In the genomic region with DNA sequence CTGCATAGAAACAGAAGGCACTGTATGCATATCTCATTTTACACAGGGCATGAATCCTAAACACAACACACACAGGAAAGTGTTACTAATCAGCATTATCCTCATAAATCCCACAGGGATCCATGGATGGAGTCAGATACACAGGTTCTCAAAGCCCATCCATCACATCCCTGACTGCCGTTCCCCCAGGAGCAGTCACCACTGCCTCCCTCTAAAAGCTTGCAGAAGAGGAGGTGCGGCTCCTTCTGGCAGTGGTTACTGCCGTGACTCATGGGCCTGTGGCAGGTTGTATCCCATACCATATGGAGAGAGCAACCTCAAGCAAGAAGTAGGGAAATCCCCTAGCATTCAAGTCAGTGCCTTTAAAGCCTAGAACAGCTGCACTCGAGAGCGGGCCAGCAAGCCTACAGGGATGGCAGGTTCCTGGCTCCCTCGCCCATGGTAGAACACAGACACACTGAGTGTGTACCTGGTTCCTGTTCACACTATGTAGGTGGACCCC, we compare ENCODE assay signal across 7 mouse cellular contexts. TPM values are rescaled to one million over a fixed set of nuclear protein-coding genes. Genes with fewer than 3 reads are reported as not detected.
DNase-seq lines count a peak whose midpoint lies in the region; ATAC-seq and TF ChIP-seq lines count a peak whose summit lies in the region.

No protein-coding gene starts in this region.

- no peak for TF ChIP-seq EP300 in stomach, postnatal 0 days (optimal IDR thresholded peaks at IDR 0.05)

- ATAC-seq in limb, embryonic 13.5 days (ENCODE audit: low FRiP score, low read depth), result peak; percentile 72
- ATAC-seq in stomach, postnatal 0 days (ENCODE audit: low FRiP score, low TSS enrichment), result peak; percentile 80

- no peak for TF ChIP-seq CTCF in stomach, postnatal 0 days (IDR thresholded peaks at IDR 0.05; ENCODE audit: low read depth)
- TF ChIP-seq CTCF in layer of hippocampus, adult 2 months (conservative IDR thresholded peaks at IDR 0.05), result no peak

- H3K4me3 ChIP-seq in embryonic facial prominence, embryonic 10.5 days, result no peak overlapping the region
- no peak overlapping the region for H3K4me3 ChIP-seq in limb, embryonic 13.5 days
- H3K4me3 ChIP-seq in stomach, postnatal 0 days (ENCODE audit: low read depth, low read length), result no peak overlapping the region
- no peak overlapping the region for H3K4me3 ChIP-seq in layer of hippocampus, adult 2 months

- H3K36me3 ChIP-seq in embryonic facial prominence, embryonic 10.5 days (replicated peaks), result no peaks in the 10 kb centered on the region
- H3K36me3 ChIP-seq in limb, embryonic 13.5 days, result no peaks in the 10 kb centered on the region
- no peaks in the 10 kb centered on the region for H3K36me3 ChIP-seq in stomach, postnatal 0 days (ENCODE audit: control insufficient read depth, insufficient read depth, low read length)

- WGBS in embryonic facial prominence, embryonic 10.5 days, result 60% methylated on average over 6 of the region's 6 CpGs
- WGBS in limb, embryonic 13.5 days, result 29% methylated on average over 6 of the region's 6 CpGs
- 20% methylated on average over 6 of the region's 6 CpGs for WGBS in stomach, postnatal 0 days

- no peak overlapping the region for H3K27ac ChIP-seq in embryonic facial prominence, embryonic 10.5 days (replicated peaks)
- H3K27ac ChIP-seq in limb, embryonic 13.5 days, result no peak overlapping the region
- H3K27ac ChIP-seq in stomach, postnatal 0 days (replicated peaks), result no peak overlapping the region
- H3K27ac ChIP-seq in layer of hippocampus, adult 2 months, result no peak overlapping the region

- no peak overlapping the region for H3K4me2 ChIP-seq in limb, embryonic 13.5 days (replicated peaks)
- H3K4me2 ChIP-seq in stomach, postnatal 0 days (replicated peaks; ENCODE audit: low read depth), result no peak overlapping the region

- peaks cover 37% of the 10 kb centered on the region for H3K4me1 ChIP-seq in embryonic facial prominence, embryonic 10.5 days
- peaks cover 5% of the 10 kb centered on the region for H3K4me1 ChIP-seq in limb, embryonic 13.5 days
- H3K4me1 ChIP-seq in stomach, postnatal 0 days (replicated peaks; ENCODE audit: control insufficient read depth, insufficient read depth), result 0 out of 2 replicates have a peak, but pooled peaks cover 2% of the 10 kb centered on the region

- DNase-seq in right cerebral cortex, adult 18-20 months, result peak; percentile 66
- no peak for DNase-seq in right cerebral cortex, postnatal 14 days
- DNase-seq in embryonic facial prominence, embryonic 10.5 days (ENCODE audit: low spot score), result peak; percentile 17
- peak; percentile 55 for DNase-seq in stomach, postnatal 0 days (ENCODE audit: low spot score)
- no peak for DNase-seq in layer of hippocampus, adult 2 months (ENCODE audit: low spot score in 2 of 2)
- no peak for DNase-seq in frontal cortex, postnatal 14 days (ENCODE audit: low spot score in 2 of 2)

- H3K27me3 ChIP-seq in embryonic facial prominence, embryonic 10.5 days (replicated peaks; ENCODE audit: low read depth, poor library complexity, severe bottlenecking), result no peaks in the 10 kb centered on the region
- H3K27me3 ChIP-seq in limb, embryonic 13.5 days, result no peaks in the 10 kb centered on the region
- no peaks in the 10 kb centered on the region for H3K27me3 ChIP-seq in stomach, postnatal 0 days (ENCODE audit: control insufficient read depth, insufficient read depth, low read length)

- 0 out of 2 replicates have a peak, but pooled peaks cover 2% of the 10 kb centered on the region for H3K9me3 ChIP-seq in embryonic facial prominence, embryonic 10.5 days
- peaks cover 2% of the 10 kb centered on the region; the same call in 1 of the 2 replicates for H3K9me3 ChIP-seq in limb, embryonic 13.5 days
- H3K9me3 ChIP-seq in stomach, postnatal 0 days (ENCODE audit: control insufficient read depth, low read length), result no peaks in the 10 kb centered on the region

- H3K9ac ChIP-seq in limb, embryonic 13.5 days, result no peak overlapping the region
- no peak overlapping the region for H3K9ac ChIP-seq in stomach, postnatal 0 days (ENCODE audit: low read length)

RNA-seq across cellular contexts. Expression of a gene that starts 45.8 kb away (rescaled TPM):
- polyA plus RNA-seq in embryonic facial prominence, embryonic 10.5 days (2016; fragmentation: Nextera tagmentation; extraction: Ambion mirVana), result 34.3 and 37.9 TPM in 2 replicates
- polyA plus RNA-seq in limb, embryonic 13.5 days (2015; fragmentation: Nextera tagmentation; extraction: Ambion mirVana), result 19.9 and 20.3 TPM in 2 replicates
- 16.3 and 17.9 TPM in 2 replicates for polyA plus RNA-seq in stomach, postnatal 0 days (2015; fragmentation: Nextera tagmentation; extraction: Ambion mirVana)
- total RNA-seq in layer of hippocampus, adult 2 months (2021), result 10 to 100 TPM; 29.0 to 33.2 TPM

Comparison
In these comparisons a context has a peak if more than half of its experiments do, and no peak if none do; other contexts are left out.
1. DNase-seq: peak in right cerebral cortex, adult 18-20 months (single experiment), embryonic facial prominence, embryonic 10.5 days (single experiment) and stomach, postnatal 0 days (single experiment); none in right cerebral cortex, postnatal 14 days (single experiment), layer of hippocampus, adult 2 months (0 of 2) and frontal cortex, postnatal 14 days (0 of 2).